8 mouse cellular contexts compared by ENCODE assay signal in genomic region chr7:19176516-19176947, GRCm38 (mm10). TPM values are rescaled to one million over a fixed set of nuclear protein-coding genes. Genes with fewer than 3 reads are reported as not detected.
DNase-seq lines count a peak whose midpoint lies in the region; ATAC-seq and TF ChIP-seq lines count a peak whose summit lies in the region.

No protein-coding gene starts in this region.

- no peak for DNase-seq in liver, embryonic 11.5 days (ENCODE audit: low spot score)
- DNase-seq in liver, postnatal 0 days, result no peak
- no peak for DNase-seq in forebrain, embryonic 10.5 days (ENCODE audit: extremely low spot score, low spot score)
- DNase-seq in gastrocnemius, postnatal 25 days, result no peak
- DNase-seq in spleen, postnatal 4 days (ENCODE audit: low spot score in 2 of 2), result no peak
- DNase-seq in left cerebral cortex, adult 8-10 months (ENCODE audit: low spot score in 2 of 2), result no peak

- H3K36me3 ChIP-seq in liver, embryonic 11.5 days (ENCODE audit: control insufficient read depth, insufficient read depth, low read length), result no peaks in the 10 kb centered on the region
- no peaks in the 10 kb centered on the region for H3K36me3 ChIP-seq in liver, postnatal 0 days (replicated peaks; ENCODE audit: insufficient read depth, low read length)
- no peaks in the 10 kb centered on the region for H3K36me3 ChIP-seq in forebrain, embryonic 10.5 days (replicated peaks)
- H3K36me3 ChIP-seq in hindbrain, embryonic 15.5 days, result no peaks in the 10 kb centered on the region
- no peaks in the 10 kb centered on the region for H3K36me3 ChIP-seq in midbrain, embryonic 15.5 days (replicated peaks)

- H3K4me1 ChIP-seq in liver, embryonic 11.5 days (replicated peaks; ENCODE audit: control insufficient read depth, insufficient read depth, low read length), result peaks cover 31% of the 10 kb centered on the region
- H3K4me1 ChIP-seq in liver, postnatal 0 days (ENCODE audit: insufficient read depth), result peaks cover 24% of the 10 kb centered on the region
- peaks cover 67% of the 10 kb centered on the region for H3K4me1 ChIP-seq in forebrain, embryonic 10.5 days
- peaks cover 55% of the 10 kb centered on the region for H3K4me1 ChIP-seq in hindbrain, embryonic 15.5 days (replicated peaks)
- H3K4me1 ChIP-seq in midbrain, embryonic 15.5 days, result peaks cover 46% of the 10 kb centered on the region

- peak overlapping the region; percentile 18; the same call in 1 of the 2 replicates for H3K4me3 ChIP-seq in liver, embryonic 11.5 days (ENCODE audit: low read depth, low read length)
- no peak overlapping the region for H3K4me3 ChIP-seq in liver, postnatal 0 days (ENCODE audit: low read depth, low read length)
- H3K4me3 ChIP-seq in forebrain, embryonic 10.5 days, result peak overlapping the region; percentile 55
- peak overlapping the region; percentile 78 for H3K4me3 ChIP-seq in hindbrain, embryonic 15.5 days
- peak overlapping the region; percentile 74 for H3K4me3 ChIP-seq in midbrain, embryonic 15.5 days

- no peak overlapping the region for H3K9ac ChIP-seq in liver, embryonic 11.5 days (ENCODE audit: low read depth, low read length)
- no peak overlapping the region for H3K9ac ChIP-seq in liver, postnatal 0 days (replicated peaks)
- H3K9ac ChIP-seq in hindbrain, embryonic 15.5 days, result peak overlapping the region; percentile 83
- H3K9ac ChIP-seq in midbrain, embryonic 15.5 days, result peak overlapping the region; percentile 72

- peaks cover 46% of the 10 kb centered on the region for H3K27me3 ChIP-seq in liver, embryonic 11.5 days (replicated peaks; ENCODE audit: control insufficient read depth, insufficient read depth, low read length)
- peaks cover 51% of the 10 kb centered on the region for H3K27me3 ChIP-seq in liver, postnatal 0 days (ENCODE audit: insufficient read depth, low read length)
- peaks cover 86% of the 10 kb centered on the region for H3K27me3 ChIP-seq in forebrain, embryonic 10.5 days (ENCODE audit: poor library complexity, severe bottlenecking)
- peaks cover 31% of the 10 kb centered on the region; the same call in 1 of the 2 replicates for H3K27me3 ChIP-seq in hindbrain, embryonic 15.5 days
- H3K27me3 ChIP-seq in midbrain, embryonic 15.5 days (replicated peaks), result peaks cover 21% of the 10 kb centered on the region

- no peak for TF ChIP-seq EP300 in liver, postnatal 0 days (IDR thresholded peaks at IDR 0.05; ENCODE audit: low read depth)

- no peak for ATAC-seq in liver, embryonic 11.5 days (replicated peaks; ENCODE audit: low FRiP score)
- no peak for ATAC-seq in liver, postnatal 0 days
- peak; percentile 49 for ATAC-seq in hindbrain, embryonic 15.5 days (ENCODE audit: low FRiP score, low read depth)
- peak; percentile 57 for ATAC-seq in midbrain, embryonic 15.5 days (replicated peaks)

- TF ChIP-seq CTCF in liver, postnatal 0 days (IDR thresholded peaks at IDR 0.05; ENCODE audit: low read depth), result no peak

- no peaks in the 10 kb centered on the region for H3K9me3 ChIP-seq in liver, embryonic 11.5 days (ENCODE audit: control insufficient read depth, low read length)
- H3K9me3 ChIP-seq in liver, postnatal 0 days (ENCODE audit: low read length), result no peaks in the 10 kb centered on the region
- H3K9me3 ChIP-seq in forebrain, embryonic 10.5 days, result no peaks in the 10 kb centered on the region
- no peaks in the 10 kb centered on the region for H3K9me3 ChIP-seq in hindbrain, embryonic 15.5 days
- H3K9me3 ChIP-seq in midbrain, embryonic 15.5 days, result no peaks in the 10 kb centered on the region

- 8% methylated on average over 21 of the region's 21 CpGs for WGBS in liver, embryonic 11.5 days
- WGBS in liver, postnatal 0 days (ENCODE audit: insufficient replicate concordance), result 5% methylated on average over 18 of the region's 21 CpGs
- 3% methylated on average over 20 of the region's 21 CpGs for WGBS in forebrain, embryonic 10.5 days
- 2% methylated on average over 21 of the region's 21 CpGs for WGBS in hindbrain, embryonic 15.5 days
- 1% methylated on average over 9 of the region's 21 CpGs for WGBS in midbrain, embryonic 15.5 days

- H3K27ac ChIP-seq in liver, embryonic 11.5 days (ENCODE audit: low read depth, low read length), result no peak overlapping the region
- no peak overlapping the region for H3K27ac ChIP-seq in liver, postnatal 0 days (ENCODE audit: low read depth)
- H3K27ac ChIP-seq in forebrain, embryonic 10.5 days, result peak overlapping the region; percentile 58; the same call in 1 of the 2 replicates
- peak overlapping the region; percentile 83 for H3K27ac ChIP-seq in hindbrain, embryonic 15.5 days (replicated peaks)
- peak overlapping the region; percentile 83 for H3K27ac ChIP-seq in midbrain, embryonic 15.5 days

- peak overlapping the region; percentile 45 for H3K4me2 ChIP-seq in liver, embryonic 11.5 days
- no peak overlapping the region for H3K4me2 ChIP-seq in liver, postnatal 0 days (ENCODE audit: low read depth, low read length)
- peak overlapping the region; percentile 78 for H3K4me2 ChIP-seq in hindbrain, embryonic 15.5 days
- peak overlapping the region; percentile 75 for H3K4me2 ChIP-seq in midbrain, embryonic 15.5 days

RNA-seq across cellular contexts. Expression of gene Eml2, which starts 0.3 kb away (rescaled TPM):
- polyA plus RNA-seq in liver, embryonic 11.5 days (2014; fragmentation: Nextera tagmentation; extraction: Ambion mirVana), result 2.7 and 3.8 TPM in 2 replicates
- 3.3 and 3.4 TPM in 2 replicates for polyA plus RNA-seq in liver, postnatal 0 days (2015; fragmentation: Nextera tagmentation; extraction: Ambion mirVana)
- 5.3 and 6.4 TPM in 2 replicates for polyA plus RNA-seq in forebrain, embryonic 10.5 days (2016; fragmentation: Nextera tagmentation; extraction: Ambion mirVana)
- polyA plus RNA-seq in hindbrain, embryonic 15.5 days (2015; fragmentation: Nextera tagmentation; extraction: Ambion mirVana), result 8.2 and 8.8 TPM in 2 replicates
- 8.9 and 10.8 TPM in 2 replicates for polyA plus RNA-seq in midbrain, embryonic 15.5 days (2015; fragmentation: Nextera tagmentation; extraction: Ambion mirVana)
- 1 to 10 TPM; 8.4 to 9.4 TPM for total RNA-seq in gastrocnemius, postnatal 25 days (2021)
- 100 to 1,000 TPM; 159 to 188 (median 167) TPM for total RNA-seq in left cerebral cortex, adult 8-10 months (2022)

RNA-seq across cellular contexts. Expression of gene Gipr, which starts 10.6 kb away (rescaled TPM):
- polyA plus RNA-seq in liver, embryonic 11.5 days (2014; fragmentation: Nextera tagmentation; extraction: Ambion mirVana), result 0.69 and 0.73 TPM in 2 replicates
- polyA plus RNA-seq in liver, postnatal 0 days (2015; fragmentation: Nextera tagmentation; extraction: Ambion mirVana), result 0.04 TPM in 1 of 2 replicates, not detected in the other
- polyA plus RNA-seq in forebrain, embryonic 10.5 days (2016; fragmentation: Nextera tagmentation; extraction: Ambion mirVana), result 0.22 and 0.25 TPM in 2 replicates
- polyA plus RNA-seq in hindbrain, embryonic 15.5 days (2015; fragmentation: Nextera tagmentation; extraction: Ambion mirVana), result 2.1 TPM in 2 replicates
- polyA plus RNA-seq in midbrain, embryonic 15.5 days (2015; fragmentation: Nextera tagmentation; extraction: Ambion mirVana), result 3.5 and 4.3 TPM in 2 replicates
- not detected for total RNA-seq in gastrocnemius, postnatal 25 days (2021)
- total RNA-seq in left cerebral cortex, adult 8-10 months (2022), result 1 to 10 TPM; 1.2 to 2.5 (median 1.5) TPM

RNA-seq across cellular contexts. Expression of gene Snrpd2, which starts 27.0 kb away (rescaled TPM):
- polyA plus RNA-seq in liver, embryonic 11.5 days (2014; fragmentation: Nextera tagmentation; extraction: Ambion mirVana), result 140 and 158 TPM in 2 replicates
- 38.9 and 41.0 TPM in 2 replicates for polyA plus RNA-seq in liver, postnatal 0 days (2015; fragmentation: Nextera tagmentation; extraction: Ambion mirVana)
- 183 and 193 TPM in 2 replicates for polyA plus RNA-seq in forebrain, embryonic 10.5 days (2016; fragmentation: Nextera tagmentation; extraction: Ambion mirVana)
- 116 and 118 TPM in 2 replicates for polyA plus RNA-seq in hindbrain, embryonic 15.5 days (2015; fragmentation: Nextera tagmentation; extraction: Ambion mirVana)
- 109 and 112 TPM in 2 replicates for polyA plus RNA-seq in midbrain, embryonic 15.5 days (2015; fragmentation: Nextera tagmentation; extraction: Ambion mirVana)
- 10 to 100 TPM; 48.2 to 50.0 TPM for total RNA-seq in gastrocnemius, postnatal 25 days (2021)
- total RNA-seq in left cerebral cortex, adult 8-10 months (2022), result 10 to 100 TPM; 73.5 to 79.4 (median 76.1) TPM

RNA-seq across cellular contexts. Expression of gene Qpctl, which starts 27.4 kb away (rescaled TPM):
- polyA plus RNA-seq in liver, embryonic 11.5 days (2014; fragmentation: Nextera tagmentation; extraction: Ambion mirVana), result 7.5 and 9.5 TPM in 2 replicates
- polyA plus RNA-seq in liver, postnatal 0 days (2015; fragmentation: Nextera tagmentation; extraction: Ambion mirVana), result 5.2 and 5.8 TPM in 2 replicates
- 14.7 and 16.0 TPM in 2 replicates for polyA plus RNA-seq in forebrain, embryonic 10.5 days (2016; fragmentation: Nextera tagmentation; extraction: Ambion mirVana)
- 21.7 and 24.2 TPM in 2 replicates for polyA plus RNA-seq in hindbrain, embryonic 15.5 days (2015; fragmentation: Nextera tagmentation; extraction: Ambion mirVana)
- polyA plus RNA-seq in midbrain, embryonic 15.5 days (2015; fragmentation: Nextera tagmentation; extraction: Ambion mirVana), result 26.4 and 27.0 TPM in 2 replicates
- 1 to 10 TPM; 2.3 to 2.5 TPM for total RNA-seq in gastrocnemius, postnatal 25 days (2021)
- 10 to 100 TPM; 16.5 to 19.2 (median 18.6) TPM for total RNA-seq in left cerebral cortex, adult 8-10 months (2022)

RNA-seq across cellular contexts. Expression of gene Gpr4, which starts 35.8 kb away (rescaled TPM):
- polyA plus RNA-seq in liver, embryonic 11.5 days (2014; fragmentation: Nextera tagmentation; extraction: Ambion mirVana), result 1.4 and 1.9 TPM in 2 replicates
- polyA plus RNA-seq in liver, postnatal 0 days (2015; fragmentation: Nextera tagmentation; extraction: Ambion mirVana), result 0.74 and 0.83 TPM in 2 replicates
- polyA plus RNA-seq in forebrain, embryonic 10.5 days (2016; fragmentation: Nextera tagmentation; extraction: Ambion mirVana), result 1.6 and 2.0 TPM in 2 replicates
- 2.7 and 3.8 TPM in 2 replicates for polyA plus RNA-seq in hindbrain, embryonic 15.5 days (2015; fragmentation: Nextera tagmentation; extraction: Ambion mirVana)
- 3.5 and 4.0 TPM in 2 replicates for polyA plus RNA-seq in midbrain, embryonic 15.5 days (2015; fragmentation: Nextera tagmentation; extraction: Ambion mirVana)
- total RNA-seq in gastrocnemius, postnatal 25 days (2021), result 1 to 10 TPM; 1.7 to 2.4 TPM
- 1 to 10 TPM; 2.2 to 2.7 (median 2.5) TPM for total RNA-seq in left cerebral cortex, adult 8-10 months (2022)

Comparison
In these comparisons a context has a peak if more than half of its experiments do, and no peak if none do; other contexts are left out.
1. ATAC-seq: peak in hindbrain, embryonic 15.5 days (single experiment) and midbrain, embryonic 15.5 days (single experiment); none in liver, embryonic 11.5 days (single experiment) and liver, postnatal 0 days (single experiment).
2. H3K27ac ChIP-seq: peak in forebrain, embryonic 10.5 days (single experiment), hindbrain, embryonic 15.5 days (single experiment) and midbrain, embryonic 15.5 days (single experiment); none in liver, embryonic 11.5 days (single experiment) and liver, postnatal 0 days (single experiment).
3. H3K9ac ChIP-seq: peak in hindbrain, embryonic 15.5 days (single experiment) and midbrain, embryonic 15.5 days (single experiment); none in liver, embryonic 11.5 days (single experiment) and liver, postnatal 0 days (single experiment).